Mouse (Mus musculus) MEL (cell line): ENCODE data around the gene Cgrrf1. TPM values are rescaled to one million over a fixed set of nuclear protein-coding genes. Genes with fewer than 3 reads are reported as not detected.

Experiments used
- DNase-seq: peaks from one replicate; pipeline ENCODE4 v3.0.0; 2011; ENCODE audit warnings: low read depth, low spot score
- H3K27ac ChIP-seq: 2 replicates; pipeline ENCODE4 v1.5.1; 2012; ENCODE audit warnings: low read depth, mild to moderate bottlenecking, control low read depth, low read length, moderate library complexity; ENCODE audit not compliant: control insufficient read depth
- H3K27me3 ChIP-seq, 2 experiments: fragments of 150-350 bp in 1 of 2; sonication (generic) in 1 of 2; 2 replicates each; pipeline ENCODE4 v1.6.1; 2012; ENCODE audit warnings: low read length in 2 of 2, mild to moderate bottlenecking in 2 of 2, improper control_type of control experiment in 1 of 2, moderate library complexity in 1 of 2; ENCODE audit not compliant: insufficient read depth in 2 of 2, control insufficient read depth in 1 of 2
- H3K36me3 ChIP-seq, 2 experiments: 2 replicates each; pipeline ENCODE4 v1.6.1; 2012 to 2014; ENCODE audit warnings: low read length in 2 of 2, improper control_type of control experiment in 1 of 2, inconsistent platforms in 1 of 2, mild to moderate bottlenecking in 1 of 2; ENCODE audit not compliant: insufficient read depth in 2 of 2, control insufficient read depth in 1 of 2
- H3K4me1 ChIP-seq, 2 experiments: fragments of 150-350 bp in 1 of 2; sonication (generic) in 1 of 2; 2 replicates each; pipeline ENCODE4 v1.6.1; 2012; ENCODE audit warnings: low read length in 2 of 2, improper control_type of control experiment in 1 of 2, mild to moderate bottlenecking in 1 of 2; ENCODE audit not compliant: insufficient read depth in 2 of 2, control insufficient read depth in 1 of 2
- H3K4me3 ChIP-seq, 2 experiments: fragments of 150-350 bp in 1 of 2; sonication (generic) in 1 of 2; 2 replicates each; pipeline ENCODE4 v1.5.1; 2012; ENCODE audit warnings: low read depth in 2 of 2, low read length in 2 of 2, mild to moderate bottlenecking in 2 of 2, moderate library complexity in 2 of 2, control low read depth in 1 of 2, improper control_type of control experiment in 1 of 2; ENCODE audit not compliant: control insufficient read depth in 1 of 2, insufficient read depth in 1 of 2
- H3K79me2 ChIP-seq: 2 replicates; pipeline ENCODE4 v1.6.1; 2012; ENCODE audit warnings: mild to moderate bottlenecking, low read length, moderate library complexity; ENCODE audit not compliant: control insufficient read depth, poor library complexity, insufficient read depth
- H3K9ac ChIP-seq: 2 replicates; pipeline ENCODE4 v1.6.1; 2012; ENCODE audit warnings: low read depth, mild to moderate bottlenecking, control low read depth, low read length, moderate library complexity; ENCODE audit not compliant: control insufficient read depth, poor library complexity, severe bottlenecking
- H3K9me3 ChIP-seq: fragments of 150-350 bp; sonication (generic); replicated peaks from 2 replicates; pipeline ENCODE4 v1.6.1; 2012; ENCODE audit warnings: mild to moderate bottlenecking, low read length, improper control_type of control experiment, moderate library complexity; ENCODE audit not compliant: insufficient read depth
- BHLHE40 ChIP-seq: IDR thresholded peaks from 2 replicates; pipeline ENCODE4 v1.6.1; 2012; ENCODE audit warnings: low read depth, mild to moderate bottlenecking, inconsistent platforms, low read length, improper control_type of control experiment, borderline replicate concordance
- CHD2 ChIP-seq: IDR thresholded peaks from 2 replicates; pipeline ENCODE4 v1.6.1; 2011; ENCODE audit warnings: low read length, improper control_type of control experiment
- CTCF ChIP-seq, 3 experiments: IDR thresholded peaks in 2 of 3; conservative IDR thresholded peaks in 1 of 3; 2 replicates each; pipeline ENCODE4 v1.5.1; 2011 to 2012; ENCODE audit warnings: low read length in 3 of 3, low read depth in 2 of 3, mild to moderate bottlenecking in 2 of 3, improper control_type of control experiment in 1 of 3, inconsistent platforms in 1 of 3, mixed read lengths in 1 of 3, moderate library complexity in 1 of 3; ENCODE audit not compliant: control insufficient read depth in 1 of 3, insufficient read depth in 1 of 3, poor library complexity in 1 of 3, severe bottlenecking in 1 of 3
- E2F4 ChIP-seq: IDR thresholded peaks from 2 replicates; pipeline ENCODE4 v1.6.1; 2011; ENCODE audit warnings: low read depth, low read length, improper control_type of control experiment, borderline replicate concordance
- EP300 ChIP-seq, 2 experiments: IDR thresholded peaks; 2 replicates each; pipeline ENCODE4 v1.6.1; 2011; ENCODE audit warnings: improper control_type of control experiment in 2 of 2, low read length in 2 of 2, low read depth in 1 of 2, mild to moderate bottlenecking in 1 of 2
- ETS1 ChIP-seq: IDR thresholded peaks from 2 replicates; pipeline ENCODE4 v1.6.1; 2012; ENCODE audit warnings: low read depth, mild to moderate bottlenecking, inconsistent platforms, low read length, improper control_type of control experiment, moderate library complexity
- GABPA ChIP-seq: IDR thresholded peaks from 2 replicates; pipeline ENCODE4 v1.6.1; 2012; ENCODE audit warnings: low read depth, mild to moderate bottlenecking, inconsistent platforms, low read length, improper control_type of control experiment, moderate library complexity
- GATA1 ChIP-seq: IDR thresholded peaks from 2 replicates; pipeline ENCODE4 v1.6.1; 2011; ENCODE audit warnings: low read depth, low read length, improper control_type of control experiment
- HCFC1 ChIP-seq: IDR thresholded peaks from 2 replicates; pipeline ENCODE4 v1.6.1; 2012; ENCODE audit warnings: low read depth, mild to moderate bottlenecking, inconsistent platforms, low read length, improper control_type of control experiment, moderate library complexity
- JUND ChIP-seq: IDR thresholded peaks from 2 replicates; pipeline ENCODE4 v1.6.1; 2011; ENCODE audit warnings: low read depth, mild to moderate bottlenecking, improper control_type of control experiment, low read length
- KAT2A ChIP-seq: conservative IDR thresholded peaks from 2 replicates; pipeline ENCODE4 v1.6.1; 2012; ENCODE audit warnings: low read depth, low read length, improper control_type of control experiment, inconsistent platforms
- MAZ ChIP-seq: IDR thresholded peaks from 2 replicates; pipeline ENCODE4 v1.6.1; 2012; ENCODE audit warnings: low read depth, mild to moderate bottlenecking, inconsistent platforms, low read length, improper control_type of control experiment
- MYB ChIP-seq: IDR thresholded peaks from 2 replicates; pipeline ENCODE4 v1.6.1; 2011; ENCODE audit warnings: mild to moderate bottlenecking, low read depth, low read length, improper control_type of control experiment
- MYC ChIP-seq: IDR thresholded peaks from 2 replicates; pipeline ENCODE4 v1.6.1; 2011; ENCODE audit warnings: low read depth, mild to moderate bottlenecking, low read length, improper control_type of control experiment, moderate library complexity
- NRF1 ChIP-seq: IDR thresholded peaks from 2 replicates; pipeline ENCODE4 v1.6.1; 2014; ENCODE audit warnings: low read depth, mild to moderate bottlenecking, inconsistent platforms, low read length, improper control_type of control experiment, moderate library complexity; ENCODE audit not compliant: poor library complexity, insufficient read depth, severe bottlenecking
- RCOR1 ChIP-seq: IDR thresholded peaks from 2 replicates; pipeline ENCODE4 v1.6.1; 2012; ENCODE audit warnings: low read depth, mild to moderate bottlenecking, inconsistent platforms, low read length, improper control_type of control experiment
- TCF12 ChIP-seq: IDR thresholded peaks from 2 replicates; pipeline ENCODE4 v1.6.1; 2014; ENCODE audit warnings: low read depth, mild to moderate bottlenecking, inconsistent platforms, low read length, improper control_type of control experiment, moderate library complexity
- USF1 ChIP-seq: IDR thresholded peaks from 2 replicates; pipeline ENCODE4 v1.6.1; 2014; ENCODE audit warnings: low read depth, mild to moderate bottlenecking, inconsistent platforms, low read length, improper control_type of control experiment, moderate library complexity
- USF2 ChIP-seq, 2 experiments: IDR thresholded peaks; 2 replicates each; pipeline ENCODE4 v1.6.1; 2011 to 2012; ENCODE audit warnings: improper control_type of control experiment in 2 of 2, low read length in 2 of 2, borderline replicate concordance in 1 of 2, inconsistent platforms in 1 of 2, low read depth in 1 of 2, mild to moderate bottlenecking in 1 of 2; ENCODE audit not compliant: insufficient read depth in 1 of 2
- ZC3H11A ChIP-seq: IDR thresholded peaks from 2 replicates; pipeline ENCODE4 v1.6.1; 2012; ENCODE audit warnings: low read depth, mild to moderate bottlenecking, inconsistent platforms, low read length, improper control_type of control experiment
- ZKSCAN1 ChIP-seq: IDR thresholded peaks from 2 replicates; pipeline ENCODE4 v1.6.1; 2012; ENCODE audit warnings: low read depth, mild to moderate bottlenecking, inconsistent platforms, low read length, improper control_type of control experiment, moderate library complexity
- ZMIZ1 ChIP-seq: IDR thresholded peaks from 2 replicates; pipeline ENCODE4 v1.6.1; 2012; ENCODE audit warnings: low read depth, mild to moderate bottlenecking, inconsistent platforms, low read length, improper control_type of control experiment, moderate library complexity
- polyA plus RNA-seq, 2 experiments: library from polyadenylated mRNA; stranded (reverse) in 1 of 2; unstranded in 1 of 2; fragments of >175 nt in 1 of 2; fragments of >200 nt in 1 of 2; gene quantifications; 2 replicates each; pipeline versions ENCODE4 v1.2.1 to v1.2.4; 2012; ENCODE audit warnings: low replicate concordance in 2 of 2, low read depth in 1 of 2; ENCODE audit not compliant: insufficient read length in 2 of 2, insufficient read depth in 1 of 2, missing spikeins in 1 of 2
- total RNA-seq: library from RNA; depleted of rRNA; stranded (reverse); fragments of 300-350 nt; gene quantifications from 2 replicates; pipeline ENCODE4 v1.2.3, GENCODE M21; 2012

Gene Cgrrf1
- total and polyA plus RNA-seq, 3 experiments = 18.3 to 26.2 TPM; not detected in 1

GRCm38 (mm10) chr14:46821873-46822716 is 9.8 kb upstream of the Cgrrf1 start, which contains the start of gene Gmfb (continued):
- TF ChIP-seq MAZ = peak; percentile 71; the same call in 1 of the 2 replicates
- TF ChIP-seq CHD2 = no peak
- peak; percentile 70; the same call in 1 of the 2 replicates for TF ChIP-seq TCF12
- no peak for TF ChIP-seq ZC3H11A
- TF ChIP-seq ZMIZ1 = peak; percentile 55; the same call in 1 of the 2 replicates
- TF ChIP-seq, all 39 proteins: peak for 21

GRCm38 (mm10) chr14:46823996-46824395 is 7.9 kb upstream of the Cgrrf1 start:
- Histone ChIP-seq H3K79me2 (peaks cover 27% of the 10 kb centered on the region), H3K27me3 (no peaks in the 10 kb centered on the region), H3K9me3 (no peaks in the 10 kb centered on the region), H3K4me3 (no peak overlapping the region), H3K36me3 (peaks cover 0 to 18% of the 10 kb centered on the region in 2 experiments; a peak in 2 of 4 replicates), H3K27ac (no peak overlapping the region), H3K4me1 (peaks cover 4 to 18% of the 10 kb centered on the region in 2 experiments), H3K9ac (no peak overlapping the region)
- DNase-seq = no peak
- no peak for TF ChIP-seq MYC
- TF ChIP-seq NRF1 = no peak
- TF ChIP-seq ZKSCAN1 = no peak
- TF ChIP-seq ZC3H11A = no peak
- TF ChIP-seq MAZ = no peak
- TF ChIP-seq HCFC1 = no peak
- no peak for TF ChIP-seq BHLHE40
- TF ChIP-seq USF2 (IDR thresholded peaks at IDR 0.05; ENCODE audit: borderline replicate concordance in 1 of 2, insufficient read depth in 1 of 2, low read depth in 1 of 2, low read length in 2 of 2) = no peak
- no peak for TF ChIP-seq MYB
- no peak for TF ChIP-seq EP300 (IDR thresholded peaks at IDR 0.05; ENCODE audit: low read depth in 1 of 2, low read length in 2 of 2)
- no peak for TF ChIP-seq TCF12
- no peak for TF ChIP-seq CTCF (IDR thresholded peaks at IDR 0.05 in 2 of 3, conservative IDR thresholded peaks at IDR 0.05 in 1 of 3; ENCODE audit: control insufficient read depth in 1 of 3, insufficient read depth in 1 of 3, low read depth in 2 of 3, low read length in 3 of 3, poor library complexity in 1 of 3, severe bottlenecking in 1 of 3)

GRCm38 (mm10) chr14:46827430-46827829 is 4.5 kb upstream of the Cgrrf1 start:
- Histone ChIP-seq H3K4me1 (peaks cover 0 to 3% of the 10 kb centered on the region in 2 experiments; a peak in 2 of 4 replicates), H3K4me3 (no peak overlapping the region), H3K27ac (no peak overlapping the region), H3K9me3 (no peaks in the 10 kb centered on the region), H3K9ac (no peak overlapping the region)
- TF ChIP-seq USF1 (no peak), RCOR1 (no peak), JUND (no peak), GATA1 (no peak), GABPA (no peak), E2F4 (no peak), KAT2A (no peak), ETS1 (no peak)
- TF ChIP-seq, all 39 proteins: peak for 0
- no peak for DNase-seq
- Histone ChIP-seq H3K27me3 (no peaks in the 10 kb centered on the region), H3K36me3 (peaks cover 0 to 6% of the 10 kb centered on the region in 2 experiments; a peak in 2 of 4 replicates), H3K79me2 (peaks cover 3% of the 10 kb centered on the region; the same call in 1 of the 2 replicates)
